Mouse (Mus musculus): Measurements from ENCODE around the gene Xcr1. TPM values are rescaled to one million over a fixed set of nuclear protein-coding genes. Genes with fewer than 3 reads are reported as not detected.

Gene Xcr1
- total RNA-seq (2017), result 0.25 and 0.38 TPM in 2 replicates

- no peak for ATAC-seq (replicated peaks in 1 of 2; ENCODE audit: insufficient read depth in 1 of 2, low FRiP score in 2 of 2, low TSS enrichment in 1 of 2, low read depth in 1 of 2, poor library complexity in 2 of 2, severe bottlenecking in 2 of 2)
Observed at GRCm38 (mm10) chr9:123861929-123862328, at the start of gene Xcr1. Gene Xcr1, minus strand, starts transcription at chr9:123862029.

DNA sequence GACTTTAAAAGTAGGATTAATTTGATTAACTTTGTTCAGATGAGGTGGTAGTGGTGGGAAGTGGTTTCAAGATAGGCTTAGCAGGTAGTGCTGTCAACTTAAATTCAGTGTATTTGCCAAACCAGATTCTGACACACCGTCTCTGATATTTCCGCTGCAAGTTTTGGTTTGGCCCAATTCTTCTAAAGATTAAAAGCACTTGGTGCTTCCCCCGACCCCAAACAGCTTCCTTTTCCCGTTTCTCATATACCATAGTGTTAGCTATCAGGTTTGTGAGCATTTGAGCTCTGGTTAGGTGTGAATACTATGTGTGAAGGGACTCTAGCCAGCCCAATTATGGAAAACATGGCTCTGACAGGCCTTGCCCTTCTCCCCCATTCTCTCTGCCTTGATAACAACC is 10.2 kb upstream of the Xcr1 start:
- ATAC-seq (replicated peaks in 1 of 2; ENCODE audit: insufficient read depth in 1 of 2, low FRiP score in 2 of 2, low TSS enrichment in 1 of 2, low read depth in 1 of 2, poor library complexity in 2 of 2, severe bottlenecking in 2 of 2), result peak; percentile 46 to 72; a peak in 3 of 4 replicates

DNA sequence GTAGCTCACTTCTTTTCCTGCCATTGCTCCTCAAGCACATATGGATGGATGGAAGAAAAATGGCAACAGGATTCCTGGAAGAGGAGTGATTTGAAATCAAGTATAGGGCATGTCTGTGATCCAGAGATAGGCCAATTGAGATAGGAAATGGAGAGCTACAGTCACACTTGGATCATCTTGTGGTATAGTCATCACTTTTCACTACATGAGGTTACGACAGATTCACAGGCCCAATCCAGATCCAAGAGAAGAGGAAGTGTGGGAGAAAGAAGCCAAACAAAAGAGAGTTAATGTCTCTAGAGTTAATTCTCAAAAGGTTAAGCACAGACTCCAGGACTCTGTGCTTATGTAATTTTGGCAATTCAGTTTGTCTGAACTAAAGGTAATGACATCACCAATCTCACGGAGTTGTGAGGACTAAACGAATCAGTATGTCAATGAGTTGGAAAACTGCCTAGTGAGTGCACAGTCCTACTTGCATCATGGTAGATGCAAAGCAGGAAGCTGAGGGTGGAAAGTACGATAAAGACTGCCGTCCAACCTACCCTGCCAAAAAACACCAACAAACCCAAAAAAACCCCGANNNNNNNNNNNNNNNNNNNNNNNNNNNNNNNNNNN is 7.4 kb upstream of the Xcr1 start:
- ATAC-seq (replicated peaks in 1 of 2; ENCODE audit: insufficient read depth in 1 of 2, low FRiP score in 2 of 2, low TSS enrichment in 1 of 2, low read depth in 1 of 2, poor library complexity in 2 of 2, severe bottlenecking in 2 of 2), result 0 out of 4 replicates have a peak, but pooled peaks of 1 of the 2 experiments have one; percentile 41

- no peak for ATAC-seq (replicated peaks in 1 of 2; ENCODE audit: insufficient read depth in 1 of 2, low FRiP score in 2 of 2, low TSS enrichment in 1 of 2, low read depth in 1 of 2, poor library complexity in 2 of 2, severe bottlenecking in 2 of 2)
Observed at GRCm38 (mm10) chr9:123863641-123864040, 1.8 kb upstream of the Xcr1 start.

DNA sequence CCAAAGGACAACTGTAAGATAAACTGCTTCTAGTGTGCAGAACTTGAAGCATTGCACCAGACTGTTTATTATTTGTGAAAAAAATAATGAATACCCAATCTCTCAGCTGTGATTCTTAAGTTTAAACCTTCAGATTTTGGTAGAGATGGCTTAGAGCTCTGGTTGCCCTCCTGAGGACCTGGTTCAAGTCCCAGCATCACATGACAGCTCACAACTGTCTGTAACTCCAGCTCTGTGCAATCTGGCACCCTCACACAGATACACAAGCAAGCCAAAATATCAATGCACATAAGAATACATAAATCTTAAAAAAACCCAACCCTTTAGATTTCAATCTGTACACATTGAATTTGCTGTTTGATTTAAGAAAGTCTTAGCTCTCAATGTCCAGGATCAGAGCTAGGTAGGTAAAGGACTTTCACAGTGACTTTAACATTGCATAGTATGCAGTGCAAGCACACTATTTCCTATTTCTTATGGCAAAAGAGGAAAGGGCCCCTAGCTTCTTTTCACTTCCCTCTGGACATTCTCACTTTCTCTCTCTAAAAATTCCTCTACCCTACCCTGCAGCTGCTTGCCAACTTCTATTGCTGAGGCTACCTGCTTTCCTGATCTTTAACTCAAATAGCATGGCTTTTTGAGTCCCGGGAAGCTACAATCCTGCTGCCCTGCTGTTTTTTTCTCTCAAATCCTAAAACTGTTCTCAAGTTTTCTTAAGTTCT is 1.2 kb upstream of the Xcr1 start:
- ATAC-seq (replicated peaks in 1 of 2; ENCODE audit: insufficient read depth in 1 of 2, low FRiP score in 2 of 2, low TSS enrichment in 1 of 2, low read depth in 1 of 2, poor library complexity in 2 of 2, severe bottlenecking in 2 of 2), result no peak

DNA sequence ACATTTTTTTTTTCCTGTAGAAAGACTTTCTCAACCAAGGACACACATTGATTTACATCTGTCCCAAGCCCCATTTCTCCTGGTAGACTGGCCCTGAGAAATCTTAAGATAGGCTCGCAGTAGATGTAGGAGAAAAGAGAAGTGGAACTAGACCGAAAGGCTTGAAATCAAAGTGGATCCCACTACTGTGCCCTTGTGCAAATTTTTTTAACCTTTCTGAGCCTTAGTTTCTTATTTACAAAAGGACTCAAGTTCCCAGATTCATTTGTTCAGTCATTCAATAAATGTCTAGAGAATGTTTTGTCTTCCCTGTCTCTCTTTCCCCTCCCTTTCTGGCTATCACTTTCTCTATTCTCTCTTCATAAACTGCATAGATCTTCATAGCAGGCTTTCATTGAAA is 5.0 kb downstream of the Xcr1 start:
- no peak for ATAC-seq (replicated peaks in 1 of 2; ENCODE audit: insufficient read depth in 1 of 2, low FRiP score in 2 of 2, low TSS enrichment in 1 of 2, low read depth in 1 of 2, poor library complexity in 2 of 2, severe bottlenecking in 2 of 2)

- no peak for ATAC-seq (replicated peaks in 1 of 2; ENCODE audit: insufficient read depth in 1 of 2, low FRiP score in 2 of 2, low TSS enrichment in 1 of 2, low read depth in 1 of 2, poor library complexity in 2 of 2, severe bottlenecking in 2 of 2)
Observed at GRCm38 (mm10) chr9:123852449-123853390, 9.1 kb downstream of the Xcr1 start.

DNA sequence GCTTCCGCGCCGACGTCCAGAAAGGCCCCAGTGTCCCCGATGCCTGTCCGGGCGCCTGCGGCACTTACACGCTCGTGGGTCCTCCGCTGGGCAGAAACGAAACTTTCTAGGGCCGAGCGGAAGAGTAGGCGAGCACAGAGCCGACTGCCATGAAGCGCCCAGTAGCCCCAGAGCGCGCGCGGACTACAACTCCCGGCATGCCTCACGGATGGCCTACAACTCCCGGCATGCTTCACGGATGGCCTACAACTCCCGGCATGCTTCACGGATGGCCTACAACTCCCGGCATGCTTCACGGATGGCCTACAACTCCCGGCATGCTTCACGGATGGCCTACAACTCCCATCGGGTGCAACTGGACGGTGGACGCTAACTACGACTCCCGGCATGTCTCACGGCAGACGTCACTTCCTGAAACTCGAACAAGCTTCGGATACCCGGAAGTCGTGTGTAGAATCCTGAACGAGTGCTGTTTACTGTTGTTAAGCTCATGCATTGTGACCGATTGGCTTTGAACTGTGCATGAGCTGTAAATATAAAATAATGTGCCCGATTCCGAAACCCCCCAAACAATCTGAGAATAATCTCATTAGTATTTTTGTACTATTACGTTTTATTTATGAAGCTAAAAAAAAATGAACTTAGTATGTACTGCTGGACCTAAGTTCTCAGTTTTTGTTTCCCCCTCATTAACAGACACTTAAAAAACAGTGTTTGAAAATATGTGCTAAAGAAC is 9.9 kb downstream of the Xcr1 start, which contains the start of gene Fyco1:
Fyco1 (minus strand) TSS at position 187 of the 736 bp plus-strand sequence.
- ATAC-seq (replicated peaks in 1 of 2; ENCODE audit: insufficient read depth in 1 of 2, low FRiP score in 2 of 2, low TSS enrichment in 1 of 2, low read depth in 1 of 2, poor library complexity in 2 of 2, severe bottlenecking in 2 of 2), result peak; percentile 95 to 97

DNA sequence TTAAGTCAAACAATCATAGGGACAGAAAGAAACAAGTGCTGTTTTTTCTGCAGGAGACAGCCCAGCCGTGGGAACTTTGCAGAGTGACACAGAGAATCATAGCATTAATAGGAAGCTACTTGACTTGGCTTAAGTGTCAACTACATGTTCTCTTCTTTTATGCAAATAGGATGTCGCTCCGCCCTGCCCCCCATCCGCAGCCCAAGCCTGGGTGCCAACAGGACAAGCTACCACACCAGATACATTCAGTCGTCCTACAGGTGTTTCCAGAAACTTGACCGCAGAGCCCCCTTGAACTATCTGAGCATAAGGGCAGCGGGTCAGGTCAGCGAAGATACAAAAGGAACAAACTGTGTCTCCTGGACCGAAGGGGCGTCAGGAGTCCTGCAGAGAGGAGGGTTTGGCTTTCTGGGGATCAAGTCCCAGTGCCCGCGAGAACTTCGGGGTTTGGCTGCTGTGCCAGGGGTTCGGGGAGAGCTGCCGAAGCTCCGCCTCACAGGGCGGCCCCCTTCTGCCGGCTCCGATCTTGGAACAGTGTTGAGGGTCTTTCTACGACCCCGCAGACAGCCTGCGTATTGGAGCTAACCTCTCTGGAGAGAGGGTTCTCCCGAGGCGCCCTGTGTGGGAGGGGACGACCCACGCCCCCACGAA is 10.6 kb downstream of the Xcr1 start:
- peak; percentile 33 to 46 for ATAC-seq (replicated peaks in 1 of 2; ENCODE audit: insufficient read depth in 1 of 2, low FRiP score in 2 of 2, low TSS enrichment in 1 of 2, low read depth in 1 of 2, poor library complexity in 2 of 2, severe bottlenecking in 2 of 2)

- peak in 1 of 2 experiments; percentile 18; a peak in 1 of 4 replicates for ATAC-seq (replicated peaks in 1 of 2; ENCODE audit: insufficient read depth in 1 of 2, low FRiP score in 2 of 2, low TSS enrichment in 1 of 2, low read depth in 1 of 2, poor library complexity in 2 of 2, severe bottlenecking in 2 of 2)
Observed at GRCm38 (mm10) chr9:123850705-123851061, 11.1 kb downstream of the Xcr1 start.

- ATAC-seq (replicated peaks in 1 of 2; ENCODE audit: insufficient read depth in 1 of 2, low FRiP score in 2 of 2, low TSS enrichment in 1 of 2, low read depth in 1 of 2, poor library complexity in 2 of 2, severe bottlenecking in 2 of 2), result no peak
Observed at GRCm38 (mm10) chr9:123849976-123850695, 11.7 kb downstream of the Xcr1 start.

- no peak for ATAC-seq (replicated peaks in 1 of 2; ENCODE audit: insufficient read depth in 1 of 2, low FRiP score in 2 of 2, low TSS enrichment in 1 of 2, low read depth in 1 of 2, poor library complexity in 2 of 2, severe bottlenecking in 2 of 2)
Observed at GRCm38 (mm10) chr9:123846490-123846889, 15.3 kb downstream of the Xcr1 start.

GRCm38 (mm10) chr9:123845120-123845519 is 16.7 kb downstream of the Xcr1 start:
- peak; percentile 80 to 89 for ATAC-seq (replicated peaks in 1 of 2; ENCODE audit: insufficient read depth in 1 of 2, low FRiP score in 2 of 2, low TSS enrichment in 1 of 2, low read depth in 1 of 2, poor library complexity in 2 of 2, severe bottlenecking in 2 of 2)

DNA sequence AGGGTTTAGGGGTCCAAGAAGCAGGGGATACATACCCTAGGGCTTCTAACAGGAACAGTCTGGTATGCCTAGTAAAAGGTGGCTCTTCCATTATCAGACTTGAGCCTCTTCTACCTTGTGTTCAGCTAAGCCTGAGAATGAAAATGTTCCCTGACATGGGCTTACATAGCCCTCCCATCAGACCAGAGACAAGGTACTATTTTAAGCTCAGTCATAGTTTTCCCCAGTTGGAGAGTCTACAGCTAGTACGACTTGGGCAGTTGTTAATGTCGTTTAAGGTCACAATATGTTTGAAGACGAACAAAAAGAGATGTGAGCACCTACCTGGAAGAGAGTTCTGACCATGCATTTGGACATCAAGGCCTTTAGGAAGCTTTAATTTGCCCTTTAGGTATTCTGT is 17.4 kb downstream of the Xcr1 start:
- no peak for ATAC-seq (replicated peaks in 1 of 2; ENCODE audit: insufficient read depth in 1 of 2, low FRiP score in 2 of 2, low TSS enrichment in 1 of 2, low read depth in 1 of 2, poor library complexity in 2 of 2, severe bottlenecking in 2 of 2)

- no peak for ATAC-seq (replicated peaks in 1 of 2; ENCODE audit: insufficient read depth in 1 of 2, low FRiP score in 2 of 2, low TSS enrichment in 1 of 2, low read depth in 1 of 2, poor library complexity in 2 of 2, severe bottlenecking in 2 of 2)
Observed at GRCm38 (mm10) chr9:123840243-123840642, 21.6 kb downstream of the Xcr1 start.

DNA sequence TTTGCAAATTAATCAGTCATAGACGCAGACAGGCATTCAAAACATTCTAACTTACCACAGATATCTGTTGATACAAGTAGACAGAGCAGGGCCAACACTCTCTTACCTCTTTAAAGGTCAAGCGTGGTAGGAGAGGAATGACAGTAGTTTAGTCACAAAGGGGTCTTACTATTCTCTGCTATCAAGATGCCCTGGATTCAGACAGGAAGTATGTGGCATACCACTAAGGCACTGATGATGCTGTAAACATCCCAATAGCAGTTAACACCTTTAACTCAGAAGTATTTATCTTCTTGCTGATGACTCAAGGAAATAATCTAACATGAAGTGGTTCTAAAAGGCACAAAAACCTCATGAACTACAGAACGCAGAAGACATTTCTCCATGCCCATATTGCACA is 26.0 kb downstream of the Xcr1 start:
- ATAC-seq (replicated peaks in 1 of 2; ENCODE audit: insufficient read depth in 1 of 2, low FRiP score in 2 of 2, low TSS enrichment in 1 of 2, low read depth in 1 of 2, poor library complexity in 2 of 2, severe bottlenecking in 2 of 2), result no peak

Measured in hematopoietic stem cell, adult 5-6 weeks (primary cell).